Mouse (Mus musculus): Measurements from ENCODE around the gene Kremen1.

The Kremen1 gene

DNA sequence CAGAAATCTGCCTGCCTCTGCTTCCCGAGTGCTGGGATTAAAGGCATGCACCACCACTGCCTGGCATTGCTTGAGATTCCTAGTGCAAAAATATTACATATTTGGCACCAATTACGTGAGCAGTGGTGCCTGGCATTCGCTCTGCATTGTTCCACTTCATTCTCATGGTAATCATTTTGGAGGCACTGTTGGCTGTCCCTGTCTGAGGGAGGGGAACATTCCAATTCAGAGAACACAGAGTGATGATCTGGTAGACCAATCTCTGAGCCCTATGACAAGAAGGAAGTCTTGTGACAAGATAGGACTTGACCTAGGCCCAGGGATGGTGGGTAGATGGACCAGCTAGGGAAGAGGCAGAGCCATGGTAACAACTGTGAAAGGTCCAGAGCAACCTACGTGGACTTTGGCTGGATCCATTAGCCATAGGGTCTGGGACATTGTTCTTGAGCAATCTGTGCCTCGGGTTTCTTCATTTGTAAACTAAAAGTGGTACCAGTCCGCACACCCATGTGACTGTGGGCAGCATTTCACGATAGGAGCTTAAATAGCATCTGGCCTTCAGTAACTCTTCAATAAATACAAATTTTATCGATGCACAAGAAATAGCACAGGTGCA lies 8.6 kb upstream of the Kremen1 start:
- DNase-seq (ENCODE audit: low read depth, low spot score), result no peak

- DNase-seq (ENCODE audit: low read depth, low spot score), result no peak
Measured at GRCm38 (mm10) chr11:5265764-5266163, 4.4 kb upstream of the Kremen1 start.

GRCm38 (mm10) chr11:5263078-5263730 lies 1.8 kb upstream of the Kremen1 start:
- DNase-seq (ENCODE audit: low read depth, low spot score), result no peak

- peak; percentile 65 for DNase-seq (ENCODE audit: low read depth, low spot score)
Measured at GRCm38 (mm10) chr11:5260942-5261459, 357 bp downstream of the Kremen1 start.

GRCm38 (mm10) chr11:5259944-5260598 lies 1.3 kb downstream of the Kremen1 start:
- DNase-seq (ENCODE audit: low read depth, low spot score), result peak; percentile 66

DNA sequence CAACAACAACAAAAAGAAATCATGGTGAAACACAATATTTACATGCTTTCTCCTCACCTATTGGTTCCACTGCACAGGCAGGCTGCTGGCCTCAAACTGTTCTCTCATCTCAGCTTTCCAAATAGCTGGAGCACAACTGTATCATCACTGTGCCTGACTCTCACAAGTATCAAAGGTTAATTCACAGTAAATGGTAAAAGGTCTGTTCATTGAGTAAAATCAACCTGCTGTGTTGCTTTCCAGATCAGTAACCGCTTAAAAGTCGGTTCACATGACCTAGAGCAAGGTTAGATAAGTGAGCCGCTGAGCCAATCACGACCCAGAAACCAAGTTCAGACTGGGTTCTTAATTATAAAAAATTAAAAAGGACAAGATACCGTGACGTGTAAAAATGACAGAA lies 3.3 kb downstream of the Kremen1 start:
- no peak for DNase-seq (ENCODE audit: low read depth, low spot score)

GRCm38 (mm10) chr11:5257151-5257862 lies 4.1 kb downstream of the Kremen1 start:
- no peak for DNase-seq (ENCODE audit: low read depth, low spot score)

GRCm38 (mm10) chr11:5255509-5256014 lies 5.8 kb downstream of the Kremen1 start:
- DNase-seq (ENCODE audit: low read depth, low spot score), result no peak

DNA sequence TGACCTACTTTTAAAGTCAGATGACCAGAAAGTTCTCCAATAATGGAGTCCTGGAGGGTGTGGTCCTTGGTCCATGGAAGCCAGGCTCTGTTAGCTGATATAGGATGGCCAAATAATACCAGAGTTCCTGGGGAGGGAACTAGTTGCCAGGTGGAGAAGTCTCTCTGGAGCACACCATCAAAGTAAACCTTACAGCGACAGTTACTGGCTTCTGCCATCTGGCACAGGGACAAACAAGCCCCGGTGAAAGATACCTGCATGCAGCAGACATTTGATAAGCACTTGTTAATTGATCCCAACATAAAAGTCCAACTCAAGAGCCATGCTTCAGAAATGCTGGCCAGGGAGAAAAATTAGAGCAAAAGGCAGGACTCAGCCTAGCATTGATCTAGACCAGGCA lies 7.3 kb downstream of the Kremen1 start:
- DNase-seq (ENCODE audit: low read depth, low spot score), result no peak

- DNase-seq (ENCODE audit: low read depth, low spot score), result peak; percentile 24
Measured at GRCm38 (mm10) chr11:5253528-5253927, 7.8 kb downstream of the Kremen1 start.

GRCm38 (mm10) chr11:5252727-5253126 lies 8.6 kb downstream of the Kremen1 start:
- DNase-seq (ENCODE audit: low read depth, low spot score), result no peak

- DNase-seq (ENCODE audit: low read depth, low spot score), result no peak
Measured at GRCm38 (mm10) chr11:5251112-5251511, 10.2 kb downstream of the Kremen1 start.

DNA sequence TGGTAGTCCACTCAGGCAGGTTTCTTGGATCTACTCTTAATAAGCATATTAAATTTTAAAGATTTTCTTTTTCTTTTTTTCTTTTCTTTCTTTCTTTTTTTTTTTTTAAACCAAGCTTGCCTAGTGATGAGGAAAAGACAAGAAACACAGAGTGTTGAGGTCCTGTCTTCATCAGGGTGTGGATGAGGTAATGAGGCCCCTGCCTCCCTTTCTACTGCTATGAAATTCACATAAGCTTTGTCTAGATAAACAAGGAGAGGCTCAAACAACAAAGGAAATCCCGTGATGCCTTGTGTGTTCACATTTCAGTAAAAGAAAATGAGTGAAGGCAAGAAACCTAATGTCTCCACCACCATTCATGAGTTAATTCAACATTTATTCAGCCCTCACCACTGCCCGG lies 13.2 kb downstream of the Kremen1 start:
- DNase-seq (ENCODE audit: low read depth, low spot score), result no peak

DNA sequence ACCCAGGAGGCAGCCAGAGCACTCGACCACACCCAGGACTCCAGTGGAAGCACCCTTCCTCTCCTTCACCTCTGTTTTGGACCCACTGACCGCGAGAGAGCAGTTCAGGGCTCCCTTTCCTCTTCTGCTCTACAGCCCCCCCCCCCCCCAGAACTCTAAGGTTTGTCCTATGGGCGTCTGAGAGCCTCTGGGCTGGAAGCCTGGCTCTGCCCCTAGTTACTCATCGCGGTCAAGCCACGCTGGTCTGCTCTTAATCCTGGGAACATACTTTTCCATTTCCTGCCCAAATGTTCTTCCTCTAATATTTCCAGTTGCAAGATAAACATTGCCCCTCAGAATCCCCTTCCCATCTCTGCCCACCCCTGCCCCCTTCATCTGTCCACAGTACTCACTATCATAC lies 15.9 kb downstream of the Kremen1 start:
- no peak for DNase-seq (ENCODE audit: low read depth, low spot score)

- DNase-seq (ENCODE audit: low read depth, low spot score), result no peak
Measured at GRCm38 (mm10) chr11:5244749-5245130, 16.6 kb downstream of the Kremen1 start.

DNA sequence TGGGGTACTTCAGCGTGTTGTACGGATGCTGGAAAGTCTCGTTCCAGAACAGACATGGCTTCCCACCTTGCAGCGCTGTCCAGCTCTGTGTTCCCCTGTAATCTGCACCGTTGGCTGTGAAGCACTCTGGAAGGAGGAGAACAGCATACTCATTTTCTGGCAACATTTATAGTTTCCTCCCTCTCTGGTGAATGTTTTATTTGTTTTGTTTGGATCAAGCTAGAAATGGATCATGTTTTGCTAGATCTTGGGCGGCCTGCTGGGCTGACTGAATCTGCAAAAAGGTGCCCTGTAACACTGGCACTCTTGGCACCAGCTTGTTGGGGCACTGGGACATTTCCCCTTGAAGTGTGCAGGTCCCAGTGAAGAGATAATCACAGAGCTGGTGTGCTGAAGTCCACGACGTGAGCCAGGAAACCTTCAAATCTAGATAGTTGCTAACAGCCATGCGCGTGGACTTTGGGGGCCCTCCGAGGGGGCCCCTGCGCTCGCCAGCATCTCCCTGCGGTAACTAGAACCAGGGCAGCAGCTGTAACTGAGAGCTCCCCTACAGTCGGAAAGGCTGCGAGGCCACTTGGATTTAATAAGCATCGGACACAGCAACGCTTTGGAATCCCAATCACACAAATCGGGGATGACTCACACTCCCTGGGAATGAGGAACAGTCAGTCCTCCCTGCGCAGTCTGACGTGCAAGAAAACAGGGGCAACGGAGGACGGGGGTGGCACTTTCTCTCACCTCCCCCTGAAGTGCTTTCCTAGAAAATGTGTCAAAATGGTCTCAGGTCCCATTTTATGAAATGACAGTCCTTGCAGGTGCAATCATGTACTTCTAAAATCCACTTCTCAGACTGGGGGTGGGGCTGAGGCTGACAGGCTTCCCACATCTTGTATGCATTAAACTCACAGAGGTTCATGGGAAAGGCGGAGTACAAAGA lies 17.3 kb downstream of the Kremen1 start:
- DNase-seq (ENCODE audit: low read depth, low spot score), result no peak

- DNase-seq (ENCODE audit: low read depth, low spot score), result no peak
Measured at GRCm38 (mm10) chr11:5243208-5243607, 18.1 kb downstream of the Kremen1 start.

- no peak for DNase-seq (ENCODE audit: low read depth, low spot score)
Measured at GRCm38 (mm10) chr11:5242158-5242557, 19.2 kb downstream of the Kremen1 start.

- DNase-seq (ENCODE audit: low read depth, low spot score), result no peak
Measured at GRCm38 (mm10) chr11:5239706-5240690, 21.4 kb downstream of the Kremen1 start.
